Mouse (Mus musculus) embryo, embryonic 10.5 days (tissue): ENCODE measurements around the gene Gm10142.
"Not testable (repeated sequence)": the region's sequence is repeated elsewhere in the genome, so short reads cannot be mapped to it uniquely, and the experiment has no call there.

Source experiments
- DNase-seq: peaks from one replicate; pipeline ENCODE4 v3.0.0-alpha.2; 2015; ENCODE audit warnings: low spot score

The Gm10142 gene

GRCm38 (mm10) chr10:77715507-77715906, at the start of gene Gm10142:
Gene Gm10142, plus strand, starts transcription at chr10:77715807.
- DNase-seq = no peak

GRCm38 (mm10) chr10:77666342-77666741, 49.3 kb upstream of the Gm10142 start:
- DNase-seq = no peak

- no peak for DNase-seq
Observed at GRCm38 (mm10) chr10:77667402-77667801, 48.2 kb upstream of the Gm10142 start.

GRCm38 (mm10) chr10:77670710-77671109, 44.9 kb upstream of the Gm10142 start:
- DNase-seq = no peak

- no peak for DNase-seq
Observed at GRCm38 (mm10) chr10:77671519-77671918, 44.1 kb upstream of the Gm10142 start.

GRCm38 (mm10) chr10:77673765-77674164, 41.8 kb upstream of the Gm10142 start:
- DNase-seq = no peak

- DNase-seq = no peak
Observed at GRCm38 (mm10) chr10:77677562-77677961, 38.0 kb upstream of the Gm10142 start.

- no peak for DNase-seq
Observed at GRCm38 (mm10) chr10:77682994-77683393, 32.6 kb upstream of the Gm10142 start.

GRCm38 (mm10) chr10:77684181-77684580, 31.4 kb upstream of the Gm10142 start:
- DNase-seq = peak; percentile 50

GRCm38 (mm10) chr10:77685895-77686664, 29.5 kb upstream of the Gm10142 start, which contains the start of gene Tspear:
Gene Tspear, plus strand, starts transcription at chr10:77686569.
- no peak for DNase-seq

- DNase-seq = no peak
Observed at GRCm38 (mm10) chr10:77687021-77687420, 28.6 kb upstream of the Gm10142 start.

- DNase-seq = not testable (repeated sequence)
Observed at GRCm38 (mm10) chr10:77690356-77690807, 25.2 kb upstream of the Gm10142 start, which contains the start of gene Gm19402. Gene Gm19402, minus strand, starts transcription at chr10:77690757.

- no peak for DNase-seq
Observed at GRCm38 (mm10) chr10:77697133-77697532, 18.5 kb upstream of the Gm10142 start, which contains the start of gene Gm9508. Gene Gm9508, minus strand, starts transcription at chr10:77697233.

GRCm38 (mm10) chr10:77706326-77706725, 9.3 kb upstream of the Gm10142 start, which contains the start of gene Gm10272:
Gene Gm10272, plus strand, starts transcription at chr10:77706626.
- DNase-seq = no peak

GRCm38 (mm10) chr10:77709831-77710230, 5.8 kb upstream of the Gm10142 start:
- no peak for DNase-seq

GRCm38 (mm10) chr10:77711157-77711556, 4.5 kb upstream of the Gm10142 start, which contains the start of gene Gm10024:
Gene Gm10024, plus strand, starts transcription at chr10:77711457.
- not testable (repeated sequence) for DNase-seq

- DNase-seq = no peak
Observed at GRCm38 (mm10) chr10:77713734-77714133, 1.9 kb upstream of the Gm10142 start.

- DNase-seq = not testable (repeated sequence)
Observed at GRCm38 (mm10) chr10:77720299-77720698, 4.7 kb downstream of the Gm10142 start, which contains the start of gene Krtap12-1. Gene Krtap12-1, plus strand, starts transcription at chr10:77720599.

GRCm38 (mm10) chr10:77724855-77725254, 9.2 kb downstream of the Gm10142 start:
- DNase-seq = no peak

GRCm38 (mm10) chr10:77726186-77726585, 10.6 kb downstream of the Gm10142 start, which contains the start of gene Gm10100:
Gene Gm10100, plus strand, starts transcription at chr10:77726486.
- DNase-seq = no peak

GRCm38 (mm10) chr10:77728280-77728679, 12.7 kb downstream of the Gm10142 start:
- no peak for DNase-seq

GRCm38 (mm10) chr10:77729241-77729640, 13.6 kb downstream of the Gm10142 start:
- DNase-seq = peak; percentile 30

GRCm38 (mm10) chr10:77735928-77736327, 20.3 kb downstream of the Gm10142 start:
- no peak for DNase-seq
